Mouse (Mus musculus) erythroblast, embryonic 14.5 days (primary cell): Measurements from ENCODE around the gene L3mbtl3.

ENCODE experiments used
- GATA1 ChIP-seq: IDR thresholded peaks from 2 replicates; pipeline ENCODE4 v1.6.1; 2012; ENCODE audit warnings: low read length, inconsistent platforms, mixed read lengths
- TAL1 ChIP-seq: IDR thresholded peaks from 3 replicates; pipeline ENCODE4 v1.6.1; 2012; ENCODE audit warnings: low read length, inconsistent platforms, mixed read lengths

- no peak for TF ChIP-seq GATA1
- no peak for TF ChIP-seq TAL1
Measured at GRCm38 (mm10) chr10:26275414-26275813, 100.4 kb downstream of the L3mbtl3 start.
